12 mouse cellular contexts compared by ENCODE assay signal in the genomic region with DNA sequence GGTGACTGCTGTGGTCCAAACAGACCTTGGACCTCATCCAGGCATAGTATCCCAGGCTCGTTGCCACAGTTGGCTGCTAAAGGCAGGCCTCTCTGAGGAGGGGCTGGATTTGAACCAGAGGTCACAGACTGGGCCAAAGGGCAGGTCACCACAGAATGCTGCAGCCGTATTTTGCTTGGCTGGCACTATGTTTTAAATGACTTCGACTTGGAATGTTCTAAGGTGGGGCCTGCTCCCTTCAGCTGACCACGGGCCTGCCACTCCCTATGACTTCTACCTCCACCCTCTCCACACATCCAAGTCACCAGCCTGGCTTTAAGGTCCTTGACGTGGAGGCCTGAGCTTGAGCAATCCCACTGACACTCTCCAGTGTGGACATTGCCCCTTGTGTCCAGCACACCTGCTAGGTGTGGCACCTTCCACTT. TPM values are rescaled to one million over a fixed set of nuclear protein-coding genes. Genes with fewer than 3 reads are reported as not detected.
DNase-seq lines count a peak whose midpoint lies in the region; ATAC-seq and TF ChIP-seq lines count a peak whose summit lies in the region.
"Had no signal": no experiment of that assay in that cellular context is flagged by ENCODE, and none has a peak within 500 bp of the region (broad histone marks: within the 10 kb centered on the region; RNA-seq: fewer than 3 reads in every experiment).

No protein-coding gene starts in this region.

- peak overlapping the region; percentile 49 for H3K27ac ChIP-seq in intestine, embryonic 16.5 days (ENCODE audit: low read length)
- H3K27ac ChIP-seq: forebrain, embryonic 15.5 days; heart, embryonic 15.5 days; lung, embryonic 15.5 days had no signal

- WGBS in intestine, embryonic 16.5 days, result 39% methylated on average over 5 of the region's 5 CpGs
- WGBS in lung, adult 2 months, result 38% methylated on average over 5 of the region's 5 CpGs

- no peak for TF ChIP-seq CTCF in lung, adult 2 months (IDR thresholded peaks at IDR 0.05; ENCODE audit: insufficient read depth, low read length)

- H3K36me3 ChIP-seq in intestine, embryonic 16.5 days (ENCODE audit: control insufficient read depth, insufficient read depth, low read length), result no peaks in the 10 kb centered on the region
- H3K36me3 ChIP-seq: forebrain, embryonic 15.5 days; heart, embryonic 15.5 days had no signal

- TF ChIP-seq POLR2A in lung, adult 2 months (IDR thresholded peaks at IDR 0.05; ENCODE audit: borderline replicate concordance, extremely low read depth, low read depth, low read length), result no peak

- H3K4me1 ChIP-seq in intestine, embryonic 16.5 days (ENCODE audit: control insufficient read depth, insufficient read depth, low read length), result peaks cover 6% of the 10 kb centered on the region
- peaks cover 16% of the 10 kb centered on the region for H3K4me1 ChIP-seq in lung, adult 2 months (ENCODE audit: control insufficient read depth, insufficient read depth, low read length)

- no peak overlapping the region for H3K4me3 ChIP-seq in intestine, embryonic 16.5 days (ENCODE audit: low read length)
- no peak overlapping the region for H3K4me3 ChIP-seq in lung, adult 2 months (replicated peaks; ENCODE audit: extremely low read depth, low read depth, low read length)
- H3K4me3 ChIP-seq: forebrain, embryonic 15.5 days; heart, embryonic 15.5 days; lung, embryonic 15.5 days had no signal

- H3K27me3 ChIP-seq in intestine, embryonic 16.5 days (replicated peaks; ENCODE audit: control insufficient read depth, insufficient read depth, low read length), result peaks cover 5% of the 10 kb centered on the region; the same call in 1 of the 2 replicates
- H3K27me3 ChIP-seq: forebrain, embryonic 15.5 days; heart, embryonic 15.5 days; lung, embryonic 15.5 days had no signal

- H3K9me3 ChIP-seq in intestine, embryonic 16.5 days (ENCODE audit: control insufficient read depth, low read length), result no peaks in the 10 kb centered on the region
- H3K9me3 ChIP-seq: forebrain, embryonic 15.5 days; heart, embryonic 15.5 days; lung, embryonic 15.5 days had no signal

- ATAC-seq in intestine, embryonic 16.5 days, result peak; percentile 93
- ATAC-seq: forebrain, embryonic 15.5 days had no signal

- H3K9ac ChIP-seq in intestine, embryonic 16.5 days (ENCODE audit: low read depth, low read length), result peak overlapping the region; percentile 15; the same call in 1 of the 2 replicates
- H3K9ac ChIP-seq: forebrain, embryonic 15.5 days; heart, embryonic 15.5 days; lung, embryonic 15.5 days had no signal

- H3K4me2 ChIP-seq in intestine, embryonic 16.5 days (ENCODE audit: low read depth, low read length), result no peak overlapping the region
- H3K4me2 ChIP-seq: forebrain, embryonic 15.5 days; heart, embryonic 15.5 days; lung, embryonic 15.5 days had no signal

- peak; percentile 22 to 26 for DNase-seq in cerebellum, postnatal 14 days
- no peak for DNase-seq in cerebellum, adult 9-11 months
- DNase-seq in 3T3-L1 (ENCODE audit: low read depth, low spot score), result peak; percentile 44
- DNase-seq in lung, adult 2 months, result peak; percentile 54
- no peak for DNase-seq in B cell, adult 2 months
- DNase-seq in Muller cell, postnatal 12 days (ENCODE audit: inconsistent ontology term), result no peak
- no peak for DNase-seq in thymus, postnatal 4 days

RNA-seq across cellular contexts. Expression of gene Rasl12, which starts 10.6 kb away (rescaled TPM):
- polyA plus RNA-seq in intestine, embryonic 16.5 days (2015; fragmentation: Nextera tagmentation; extraction: Ambion mirVana), result 5.0 and 5.5 TPM in 2 replicates
- polyA plus RNA-seq in lung, adult 2 months (2012; rRNA removed), result 74.0 and 81.4 TPM in 2 replicates

RNA-seq across cellular contexts. Expression of gene Slc51b, which starts 13.9 kb away (rescaled TPM):
- polyA plus RNA-seq in intestine, embryonic 16.5 days (2015; fragmentation: Nextera tagmentation; extraction: Ambion mirVana), result 16.4 and 26.4 TPM in 2 replicates
- not detected in 2 replicates for polyA plus RNA-seq in lung, adult 2 months (2012; rRNA removed)
- polyA plus RNA-seq: forebrain, embryonic 15.5 days; heart, embryonic 15.5 days; lung, embryonic 15.5 days; stomach, embryonic 14.5 days had no signal

RNA-seq across cellular contexts. Expression of gene Kbtbd13, which starts 17.4 kb away (rescaled TPM):
- polyA plus RNA-seq in intestine, embryonic 16.5 days (2015; fragmentation: Nextera tagmentation; extraction: Ambion mirVana), result 2.5 and 3.4 TPM in 2 replicates
- polyA plus RNA-seq in lung, adult 2 months (2012; rRNA removed), result 1.3 and 2.0 TPM in 2 replicates

RNA-seq across cellular contexts. Expression of gene Mtfmt, which starts 26.7 kb away (rescaled TPM):
- 20.3 and 24.0 TPM in 2 replicates for polyA plus RNA-seq in intestine, embryonic 16.5 days (2015; fragmentation: Nextera tagmentation; extraction: Ambion mirVana)
- polyA plus RNA-seq in lung, adult 2 months (2012; rRNA removed), result 5.0 and 7.5 TPM in 2 replicates

RNA-seq across cellular contexts. Expression of gene Ubap1l, which starts 48.0 kb away (rescaled TPM):
- 0.16 and 0.18 TPM in 2 replicates for polyA plus RNA-seq in intestine, embryonic 16.5 days (2015; fragmentation: Nextera tagmentation; extraction: Ambion mirVana)
- 0.37 and 0.58 TPM in 2 replicates for polyA plus RNA-seq in lung, adult 2 months (2012; rRNA removed)

Comparison
In these comparisons a context has a peak if more than half of its experiments do, and no peak if none do; other contexts are left out.
1. DNase-seq: peak in cerebellum, postnatal 14 days (2 of 2), 3T3-L1 (single experiment) and lung, adult 2 months (single experiment); none in cerebellum, adult 9-11 months (single experiment), B cell, adult 2 months (0 of 2), Muller cell, postnatal 12 days (single experiment) and thymus, postnatal 4 days (single experiment).
2. RNA of gene Rasl12, which starts 10.6 kb away (polyA plus RNA-seq): 74.0 to 81.4 TPM in lung, adult 2 months; 5.0 to 5.5 TPM in intestine, embryonic 16.5 days; every median in the first group is over 10 times any median in the second.
3. RNA of gene Slc51b, which starts 13.9 kb away (polyA plus RNA-seq): 16.4 to 26.4 TPM in intestine, embryonic 16.5 days; not detected in lung, adult 2 months; every median in the first group is over 10 times any median in the second.